Mouse (Mus musculus) fibroblast of lung, adult 2 months (primary cell): Measurements from ENCODE around the gene 4933427D14Rik.
"Not testable (repeated sequence)": the region's sequence is repeated elsewhere in the genome, so short reads cannot be mapped to it uniquely, and the experiment has no call there.

Experiments
- DNase-seq: peaks from one replicate; pipeline ENCODE4 v3.0.0-alpha.2; 2011; ENCODE audit warnings: low read depth

4933427D14Rik gene

DNA sequence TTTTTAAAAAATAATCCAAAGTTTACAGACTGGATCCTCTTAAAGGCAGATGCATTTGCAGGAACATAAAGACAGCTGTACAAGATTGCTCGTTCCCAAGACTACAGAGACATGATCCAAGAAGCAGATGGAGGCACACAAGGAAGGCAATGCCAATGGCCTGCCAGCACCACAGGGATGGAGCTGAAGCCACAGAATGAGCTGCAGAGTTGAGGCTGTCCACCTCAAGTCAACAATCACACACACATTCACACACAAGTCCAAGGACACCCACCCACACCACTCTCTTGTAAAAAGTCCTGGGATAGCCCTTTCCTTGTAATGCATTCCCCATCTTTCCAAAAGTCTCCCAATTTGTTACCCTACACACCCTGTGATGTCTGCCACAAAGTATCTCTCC is 3.8 kb downstream of the 4933427D14Rik start:
- no peak for DNase-seq

DNA sequence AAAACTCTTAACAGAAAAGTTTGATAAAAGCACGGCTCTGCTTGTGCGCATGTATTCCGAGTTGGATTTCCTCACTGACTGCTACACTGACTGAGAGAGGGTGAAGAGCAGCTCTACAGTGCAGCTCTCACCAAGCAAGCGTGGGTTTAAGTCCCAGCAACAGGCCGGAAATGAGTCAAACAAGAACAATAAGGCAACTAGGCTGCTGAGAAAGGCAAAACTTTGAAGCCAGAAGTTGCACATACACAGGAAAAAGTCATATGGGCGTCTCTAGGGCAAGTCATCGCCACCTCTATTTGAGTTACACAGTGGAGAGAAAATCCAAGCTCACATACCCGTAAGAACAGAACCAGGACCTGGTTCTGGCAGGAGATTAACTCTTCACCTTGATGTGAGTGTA is 10.8 kb downstream of the 4933427D14Rik start:
- DNase-seq, result no peak

DNA sequence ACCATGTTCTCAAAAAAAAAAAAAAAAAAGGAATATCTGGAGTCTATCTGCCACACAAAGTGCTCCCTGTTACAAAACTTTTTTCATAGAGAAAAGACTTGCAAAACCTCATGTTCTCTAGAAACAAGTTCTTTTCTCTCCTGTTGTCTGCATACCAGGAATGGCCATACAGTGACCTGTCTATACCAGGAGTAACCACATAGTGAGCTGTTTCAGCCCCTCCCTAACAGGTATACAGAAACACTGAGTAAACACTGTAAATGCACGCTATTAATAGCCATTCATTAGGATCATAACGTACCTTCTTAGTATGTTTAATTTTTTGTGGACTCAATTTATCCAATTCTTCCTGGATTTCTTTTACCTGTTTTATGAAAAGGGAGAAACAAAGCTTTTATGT is 13.0 kb downstream of the 4933427D14Rik start:
- DNase-seq, result no peak

DNA sequence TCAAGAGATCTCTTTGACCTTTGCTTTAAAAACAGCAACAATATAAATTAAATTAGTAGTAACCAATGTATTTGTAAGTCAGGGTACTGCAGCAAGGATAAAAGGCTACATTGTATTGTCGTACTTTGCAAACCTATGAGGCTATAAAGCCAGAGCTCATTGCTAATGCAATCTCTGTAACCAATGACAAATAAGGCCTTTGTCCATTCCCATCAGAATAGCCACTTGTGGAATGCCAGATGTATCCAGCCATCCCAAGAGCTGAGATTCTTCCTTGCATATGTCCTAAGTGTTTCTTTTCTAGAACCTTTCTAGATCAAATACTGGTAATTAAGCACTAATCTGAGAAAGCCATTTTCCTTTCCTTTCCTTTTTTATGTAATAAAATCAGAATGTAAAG is 16.4 kb downstream of the 4933427D14Rik start:
- DNase-seq, result no peak

DNA sequence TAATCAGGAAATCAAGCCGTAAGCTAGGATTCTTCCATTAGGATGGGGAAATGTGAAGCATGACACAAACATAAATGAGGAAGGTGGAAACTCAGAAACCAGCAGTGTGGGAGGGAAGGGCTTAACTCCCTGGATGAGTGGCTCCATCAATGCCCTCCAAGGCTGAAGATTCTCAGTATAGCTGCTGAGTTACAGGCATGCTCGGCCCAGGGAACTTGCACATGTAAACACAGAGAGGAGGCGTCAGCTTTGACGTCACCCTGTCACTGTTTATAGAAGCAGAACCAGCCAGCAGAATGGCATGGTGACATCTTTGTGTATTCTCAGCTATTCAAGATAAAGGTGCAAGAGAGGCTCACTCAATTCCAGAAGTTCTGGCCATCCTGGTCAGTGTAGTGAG is 23.0 kb downstream of the 4933427D14Rik start:
- no peak for DNase-seq

DNA sequence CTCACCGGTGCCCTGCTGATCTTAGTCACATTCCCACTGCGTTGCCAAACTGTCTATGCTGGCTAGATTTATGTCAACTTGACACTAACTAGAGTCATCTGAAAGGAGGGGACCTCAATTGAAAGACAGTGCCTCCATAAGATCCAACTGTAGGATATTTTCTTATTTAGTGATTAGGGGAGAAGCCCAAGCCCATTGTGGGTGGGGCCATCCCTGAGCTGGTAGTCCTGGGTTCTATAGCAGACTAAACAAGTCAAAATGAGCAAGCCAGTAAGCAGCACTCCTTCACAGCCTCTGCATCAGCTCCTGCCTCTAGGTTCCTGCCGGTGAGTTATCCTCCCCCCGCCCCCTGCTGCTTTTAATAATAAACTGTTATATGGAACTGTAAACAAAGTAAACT is 26.1 kb downstream of the 4933427D14Rik start:
- no peak for DNase-seq

DNA sequence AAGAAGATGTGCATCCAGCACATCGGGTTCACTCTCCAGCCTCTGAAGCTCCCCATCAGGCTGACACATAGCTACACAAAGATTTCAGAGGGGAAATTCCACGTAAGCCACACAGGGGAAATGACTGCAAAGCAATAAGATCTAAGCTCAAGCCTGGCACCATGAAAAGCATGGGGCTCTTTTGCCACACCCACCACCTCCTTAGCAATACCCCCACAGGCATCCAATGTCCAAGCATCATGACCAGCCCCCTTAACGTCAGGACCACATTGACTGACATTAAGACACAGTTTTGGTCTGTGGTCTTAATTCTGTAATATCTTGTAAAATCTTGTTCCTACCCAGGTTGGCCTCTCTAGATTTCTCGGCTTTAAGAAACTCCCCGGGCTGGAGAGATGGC is 26.7 kb downstream of the 4933427D14Rik start:
- no peak for DNase-seq

DNA sequence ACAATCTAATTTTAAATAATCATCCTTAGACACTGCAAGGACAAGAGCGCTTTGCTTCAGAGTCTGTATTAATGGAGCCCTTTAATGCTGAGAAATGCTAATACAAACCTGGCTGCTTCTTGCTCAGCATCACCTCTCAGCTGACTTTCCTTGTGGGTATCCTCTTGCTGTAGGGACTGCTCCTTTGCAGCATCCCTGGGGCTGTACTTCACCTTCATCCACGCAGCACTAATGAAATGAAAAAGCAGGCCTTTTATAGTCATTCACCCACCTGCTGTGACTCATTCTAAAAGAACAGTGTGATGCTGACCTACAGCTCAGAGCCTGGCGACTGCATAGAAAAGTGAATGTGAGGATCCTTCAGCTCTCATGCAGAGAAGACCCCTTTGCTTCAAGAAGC is 30.7 kb downstream of the 4933427D14Rik start:
- no peak for DNase-seq

DNA sequence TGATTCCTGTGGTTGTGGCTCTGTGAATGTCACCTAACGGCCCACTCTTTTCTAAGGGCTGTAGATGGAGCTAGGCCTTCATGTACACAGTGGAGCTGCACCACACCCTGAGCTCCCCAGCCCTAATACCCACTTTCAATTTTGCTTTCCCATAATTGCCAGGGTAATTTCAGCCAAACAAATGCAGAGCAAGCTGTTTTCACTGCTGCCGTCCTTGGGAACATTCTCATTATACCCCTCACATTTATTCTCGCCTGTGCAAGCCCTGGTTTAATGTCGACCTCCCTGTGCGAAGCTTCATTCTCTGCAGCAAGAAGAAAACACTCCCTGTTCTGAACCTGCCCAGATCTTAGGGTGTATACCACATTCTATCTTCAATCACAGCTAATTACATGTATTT is 31.3 kb downstream of the 4933427D14Rik start:
- DNase-seq, result no peak

DNA sequence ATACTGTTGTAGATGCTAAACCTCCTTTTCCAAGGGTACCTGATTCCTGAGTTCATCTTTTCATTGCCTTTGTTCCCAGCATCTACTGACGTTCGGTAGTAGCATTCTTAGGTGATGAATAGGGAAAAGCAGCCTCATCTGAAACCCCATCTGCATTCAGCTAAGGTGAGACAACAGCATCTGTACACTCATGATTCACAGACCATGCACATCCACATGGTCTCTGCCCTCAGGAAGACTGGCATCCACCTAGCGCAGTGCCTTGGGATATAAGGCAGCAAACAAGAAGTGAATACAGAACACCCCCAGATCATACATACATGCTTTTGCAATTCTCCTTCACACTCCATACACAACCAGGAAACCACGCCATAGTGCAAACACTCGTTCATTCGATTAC is 32.5 kb downstream of the 4933427D14Rik start:
- no peak for DNase-seq

DNA sequence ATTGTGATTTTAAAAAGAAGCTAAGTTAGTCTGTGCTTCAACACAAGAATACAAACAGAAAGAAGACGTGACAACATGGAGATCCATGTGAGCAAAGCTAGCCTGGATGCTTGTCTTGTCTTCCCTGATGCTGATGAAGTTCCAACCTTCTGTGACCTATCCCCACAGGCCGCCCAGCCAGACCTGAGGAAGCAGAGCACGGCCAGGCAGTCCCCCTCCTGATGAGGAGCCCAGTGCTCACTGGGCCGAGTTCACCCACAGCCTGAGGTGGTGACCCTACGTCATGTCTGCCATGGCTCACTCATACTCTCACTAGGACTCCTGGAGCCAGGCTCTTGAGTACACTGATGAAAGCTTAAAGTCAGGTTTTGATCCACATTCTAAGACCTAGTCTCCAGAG is 33.8 kb downstream of the 4933427D14Rik start:
- no peak for DNase-seq

DNA sequence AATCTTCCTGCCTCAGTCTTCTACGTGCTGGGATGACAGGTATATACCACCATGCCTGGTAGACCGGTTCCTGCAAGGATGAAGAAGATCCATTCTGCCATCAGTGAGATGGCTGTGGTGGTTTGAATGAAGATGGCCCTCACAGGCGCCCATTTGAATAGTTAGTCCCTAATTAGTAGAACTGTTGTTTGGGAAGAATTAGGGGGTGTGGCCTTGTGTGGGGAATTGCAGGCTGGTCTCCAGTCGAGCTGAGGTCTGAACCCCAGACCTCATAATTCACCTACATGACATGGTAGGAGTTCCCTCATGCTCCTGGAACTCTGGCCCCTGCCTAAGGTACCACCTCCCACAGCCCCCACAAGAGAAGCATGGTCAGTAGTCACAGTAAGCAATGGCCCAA is 35.4 kb downstream of the 4933427D14Rik start:
- not testable (repeated sequence) for DNase-seq

DNA sequence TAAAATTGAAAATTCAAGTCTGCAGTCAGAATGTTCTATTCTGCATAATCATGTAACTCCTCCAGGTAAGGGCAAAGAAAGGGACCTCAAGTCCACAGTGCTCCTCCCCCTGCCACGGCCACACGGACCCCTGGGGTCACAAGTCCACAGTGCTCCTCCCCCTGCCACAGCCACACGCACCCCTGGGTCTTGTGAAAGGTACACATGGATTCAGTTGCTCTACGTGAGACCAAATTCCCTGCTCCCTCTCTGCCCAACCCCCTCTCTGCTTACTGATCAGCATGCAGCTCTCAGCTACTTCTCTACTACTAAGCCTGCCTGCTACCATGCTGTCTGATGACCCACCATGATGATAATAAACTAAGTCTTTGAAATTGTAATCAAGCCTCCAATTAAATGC is 37.4 kb downstream of the 4933427D14Rik start:
- DNase-seq, result no peak

DNA sequence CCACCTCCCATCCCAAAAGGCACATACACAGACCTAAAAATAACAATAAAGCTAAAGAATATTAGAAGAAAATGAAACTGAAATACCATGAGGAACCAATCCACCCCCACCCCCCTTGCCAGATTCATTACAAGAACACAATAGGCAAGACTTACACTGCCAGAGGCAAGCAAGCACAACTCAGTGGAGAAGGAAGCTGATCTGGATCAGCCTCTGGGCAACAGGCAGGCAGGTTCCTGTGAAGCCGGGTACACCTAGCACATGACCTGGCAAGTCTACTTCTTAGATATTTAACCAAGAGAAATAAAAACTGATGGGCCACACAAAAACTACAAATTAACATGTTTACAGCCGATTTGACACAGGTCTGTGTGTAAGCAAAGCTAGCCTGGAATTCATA is 44.1 kb downstream of the 4933427D14Rik start:
- DNase-seq, result no peak

DNA sequence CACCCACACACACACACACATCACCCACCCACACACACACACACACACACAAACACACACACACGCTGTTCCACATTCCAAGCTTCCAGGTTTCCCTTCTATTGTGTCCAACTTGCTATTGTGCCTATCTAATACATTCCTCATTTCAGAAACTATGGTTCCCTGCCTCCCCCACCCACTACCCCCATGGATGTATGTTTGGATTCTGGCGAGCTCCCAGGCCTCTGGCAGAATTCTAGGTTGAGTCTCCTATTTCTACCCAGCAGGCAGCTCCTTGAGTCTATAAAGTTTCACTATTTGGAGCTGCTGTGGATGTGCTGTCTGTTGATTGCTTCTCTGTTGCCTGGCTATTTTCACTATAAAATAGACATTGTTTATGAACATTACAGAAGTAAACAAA is 50.6 kb downstream of the 4933427D14Rik start:
- DNase-seq, result no peak

DNA sequence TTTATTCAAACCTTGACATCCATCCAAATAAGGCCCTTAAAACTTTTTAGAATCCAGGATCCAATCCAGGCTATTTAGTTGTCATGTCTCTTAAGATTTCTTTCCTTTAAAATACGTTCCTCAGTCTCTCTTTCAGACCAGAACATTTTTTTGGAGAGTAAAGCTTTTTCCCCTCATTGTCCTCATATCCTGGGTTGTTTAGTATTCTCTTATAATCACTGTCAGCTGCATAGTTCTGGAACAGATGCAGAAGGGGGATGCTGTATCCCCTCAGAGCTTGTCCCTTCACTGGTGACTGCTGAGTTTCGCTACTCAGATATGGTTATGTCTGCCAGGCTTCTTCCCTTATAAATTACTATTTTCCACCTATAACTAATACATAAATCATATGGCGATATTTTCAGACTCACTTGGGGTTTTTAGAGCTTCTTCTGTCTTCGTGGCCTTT is 51.3 kb downstream of the 4933427D14Rik start:
- DNase-seq, result no peak

DNA sequence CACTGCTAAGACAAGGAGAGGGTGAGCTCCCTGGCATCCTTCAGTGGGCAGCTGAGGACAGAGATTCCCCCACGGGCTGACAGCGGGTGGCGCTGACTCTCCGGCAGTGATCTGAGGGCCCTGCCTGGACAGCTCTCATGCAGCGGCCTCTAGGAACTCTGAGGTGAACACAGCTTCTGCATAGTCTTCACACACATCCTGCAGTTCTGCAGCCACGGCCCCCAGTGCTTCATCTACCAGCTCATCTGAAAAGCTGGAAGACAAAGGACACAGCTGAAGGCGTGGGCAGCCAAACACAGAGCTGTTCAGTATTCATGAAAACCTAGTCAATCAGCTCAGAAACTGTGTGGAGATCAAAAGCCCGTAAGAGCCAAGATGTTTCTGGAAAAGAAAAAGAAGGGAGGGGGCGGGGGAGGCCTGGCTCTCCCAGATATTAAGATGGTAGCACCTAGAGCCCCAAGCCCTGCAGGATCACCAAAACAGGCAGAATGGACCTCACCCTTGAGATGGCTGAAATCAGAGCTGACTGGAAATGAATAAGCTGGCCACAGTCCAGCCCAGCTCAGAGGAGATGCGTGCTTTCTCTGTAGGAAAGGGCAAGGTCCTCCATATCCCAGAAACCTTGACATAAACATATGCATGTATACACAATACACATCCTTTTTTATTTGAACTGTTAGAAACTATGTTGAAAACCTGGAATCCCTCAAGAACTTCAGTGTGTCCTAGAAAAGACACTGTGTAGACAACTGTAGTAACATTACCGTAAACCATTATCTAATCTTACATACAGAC is 51.9 kb downstream of the 4933427D14Rik start:
- DNase-seq, result no peak

DNA sequence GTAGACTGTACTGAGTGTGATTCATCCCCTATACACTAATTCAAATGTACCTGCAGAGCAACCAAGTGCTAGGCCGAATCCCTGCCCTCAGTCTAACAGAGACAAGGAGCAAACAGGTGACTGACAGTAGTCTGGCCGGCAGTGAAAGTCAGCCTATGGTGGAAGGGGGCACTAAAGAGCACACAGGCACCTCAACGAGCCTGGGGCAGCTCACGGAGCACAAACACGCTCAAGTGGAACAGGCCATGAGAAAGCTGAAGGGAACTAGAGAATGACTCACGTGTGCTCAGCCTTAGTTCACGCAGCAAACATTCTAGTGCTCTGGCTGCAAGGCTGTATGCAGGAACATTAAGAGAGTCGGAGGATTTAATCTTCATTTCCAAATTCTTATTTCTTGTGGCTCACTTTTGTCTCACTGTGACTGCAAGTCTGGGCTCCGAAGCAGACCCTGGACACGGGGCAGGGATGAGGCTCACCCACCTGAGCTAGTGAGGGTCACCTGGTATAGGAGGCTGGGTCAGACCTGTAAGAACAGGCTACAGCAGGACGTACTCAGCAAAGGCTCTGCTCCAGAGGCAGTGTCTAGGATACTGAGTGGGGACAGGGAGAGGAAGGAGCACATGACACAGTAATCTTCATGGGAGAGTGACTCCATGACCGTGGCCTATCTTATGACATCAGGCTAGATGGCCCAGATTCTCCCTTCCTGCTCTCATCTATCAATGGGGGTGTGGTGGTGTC is 54.0 kb downstream of the 4933427D14Rik start:
- no peak for DNase-seq

DNA sequence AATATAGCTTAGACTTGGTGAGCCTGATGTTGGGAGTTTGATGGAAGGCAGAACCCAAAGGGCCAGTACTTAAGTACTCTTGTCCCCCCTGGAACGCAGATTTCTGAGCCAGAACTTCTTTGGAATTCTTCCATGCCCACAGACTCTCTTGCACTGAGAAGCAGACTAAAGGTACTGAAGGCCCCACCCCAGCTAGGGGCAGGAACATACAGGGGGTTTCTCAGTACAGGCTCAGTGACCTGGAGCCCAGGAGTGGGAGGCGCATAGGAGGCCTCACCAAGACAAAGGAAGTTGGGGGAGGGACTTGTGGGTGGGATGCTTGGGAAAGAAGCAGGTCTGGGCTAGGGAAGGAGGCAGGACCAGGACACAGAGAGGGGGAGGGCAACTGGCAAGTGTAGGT is 56.1 kb downstream of the 4933427D14Rik start:
- DNase-seq, result no peak

DNA sequence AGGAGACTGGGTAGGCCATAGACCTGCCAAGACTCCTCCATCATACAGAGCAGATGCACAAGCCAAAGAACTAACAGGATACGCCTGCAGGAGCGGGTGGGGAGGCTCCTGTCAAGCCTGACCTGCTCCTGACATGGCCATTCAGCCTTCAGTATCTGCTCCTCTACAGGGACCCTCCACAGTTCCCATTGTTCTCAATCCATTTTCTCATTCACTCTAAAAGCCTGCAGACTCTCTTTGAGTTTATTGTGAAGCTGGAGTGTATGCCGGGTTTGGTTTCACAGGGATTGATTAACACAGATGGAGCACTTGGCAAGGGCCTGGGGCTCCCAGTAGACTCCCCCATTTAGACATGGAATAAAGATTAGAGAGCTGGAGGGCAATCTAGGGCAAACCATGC is 59.3 kb downstream of the 4933427D14Rik start:
- DNase-seq, result no peak

DNA sequence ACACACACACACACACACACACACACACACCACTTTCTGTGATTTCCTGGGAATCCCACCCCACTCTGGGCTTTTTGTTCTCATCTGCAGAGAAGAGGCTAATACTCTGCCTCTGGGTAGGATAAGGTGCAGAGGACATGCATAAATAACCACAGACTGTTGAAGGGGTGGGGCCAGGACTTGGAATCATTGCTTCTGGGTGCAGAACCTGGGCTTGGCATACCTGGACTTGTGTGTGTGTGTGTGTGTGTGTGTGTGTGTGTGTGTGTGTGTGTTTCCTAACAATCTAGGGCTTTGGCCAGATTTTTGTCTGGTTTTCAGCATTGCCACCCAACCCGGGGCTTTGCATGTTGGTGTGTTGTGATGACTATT is 61.4 kb downstream of the 4933427D14Rik start:
- DNase-seq, result no peak

DNA sequence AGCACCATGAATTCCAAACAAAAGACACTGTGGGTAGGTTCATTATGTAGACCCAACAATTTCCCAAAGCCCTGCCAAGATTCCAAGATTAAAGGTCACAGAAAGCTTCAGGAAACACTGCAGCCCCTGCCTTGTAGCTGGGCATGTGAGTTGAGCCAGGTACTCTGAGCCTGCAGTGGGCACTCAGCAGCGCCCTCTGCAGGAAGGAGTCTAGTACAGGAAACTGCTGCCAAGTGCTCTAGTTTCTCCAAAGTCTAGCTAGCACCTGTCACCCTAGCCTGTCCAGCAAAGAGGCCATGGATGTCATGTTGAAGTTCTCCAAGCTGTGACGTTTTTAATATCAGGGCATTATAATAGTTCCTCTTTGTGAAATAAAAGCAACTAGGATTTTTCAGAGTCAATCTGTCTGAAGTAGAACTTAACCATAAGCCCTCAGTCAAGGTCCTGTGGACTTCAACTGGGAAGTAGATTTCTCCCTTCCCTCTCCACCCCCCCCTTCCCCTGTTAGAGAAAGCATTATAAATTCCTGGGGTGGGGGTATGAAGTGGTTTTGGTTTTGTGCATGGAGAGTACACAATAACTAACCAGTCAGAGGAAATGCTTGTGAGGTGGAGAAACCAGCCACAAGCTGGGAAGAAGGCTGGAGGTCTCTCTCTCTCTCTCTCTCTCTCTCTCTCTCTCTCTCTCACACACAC is 61.9 kb downstream of the 4933427D14Rik start:
- no peak for DNase-seq

DNA sequence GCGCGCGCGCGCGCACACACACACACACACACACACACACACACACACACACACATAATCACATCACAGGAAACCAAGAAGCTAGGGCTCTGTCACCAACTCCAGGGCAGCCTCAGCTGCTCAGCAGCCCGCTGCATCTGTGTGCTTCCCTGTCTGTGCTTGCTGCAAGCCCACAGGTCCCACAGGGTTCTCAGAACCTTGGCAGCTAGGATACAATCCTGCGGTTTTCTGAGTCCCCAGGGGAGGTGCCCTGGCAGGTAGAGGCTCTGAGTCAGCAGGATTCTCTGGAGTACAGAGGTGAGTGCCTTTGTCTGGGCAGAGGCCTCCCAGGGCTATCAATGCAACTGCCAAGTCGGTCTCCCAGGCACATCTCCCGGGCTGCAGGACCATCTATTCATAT is 64.4 kb downstream of the 4933427D14Rik start:
- peak; percentile 87 for DNase-seq
